Mouse (Mus musculus): ENCODE data around the gene Inppl1. TPM values are rescaled to one million over a fixed set of nuclear protein-coding genes. Genes with fewer than 3 reads are reported as not detected.

Inppl1 gene
- total RNA-seq, 2 experiments from 2014 or later, result 24.0 to 26.3 TPM

DNA sequence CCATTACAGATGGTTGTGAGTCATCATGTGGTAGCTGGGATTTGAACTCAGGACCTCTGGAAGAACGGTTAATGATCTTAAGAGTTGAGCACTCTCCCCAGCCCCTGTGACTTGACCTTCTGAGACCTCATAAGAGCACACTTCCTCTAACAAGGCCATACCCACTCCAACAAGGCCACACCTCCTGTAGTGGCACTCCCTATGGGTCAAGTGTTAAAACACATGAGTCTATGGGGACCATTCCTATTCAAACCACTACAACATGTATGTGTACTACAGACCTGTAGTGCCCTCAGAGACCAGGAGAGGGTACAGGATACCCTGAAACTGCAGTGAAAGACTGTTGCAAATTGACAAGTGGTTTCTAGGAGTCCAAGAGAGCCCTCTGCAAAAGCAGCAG lies 9.9 kb upstream of the Inppl1 start:
- no peak for DNase-seq (ENCODE audit: low spot score in 2 of 2)

- no peak for DNase-seq (ENCODE audit: low spot score in 2 of 2)
These were observed 6.2 kb upstream of the Inppl1 start for GRCm38 (mm10) chr7:101844186-101844585.

DNA sequence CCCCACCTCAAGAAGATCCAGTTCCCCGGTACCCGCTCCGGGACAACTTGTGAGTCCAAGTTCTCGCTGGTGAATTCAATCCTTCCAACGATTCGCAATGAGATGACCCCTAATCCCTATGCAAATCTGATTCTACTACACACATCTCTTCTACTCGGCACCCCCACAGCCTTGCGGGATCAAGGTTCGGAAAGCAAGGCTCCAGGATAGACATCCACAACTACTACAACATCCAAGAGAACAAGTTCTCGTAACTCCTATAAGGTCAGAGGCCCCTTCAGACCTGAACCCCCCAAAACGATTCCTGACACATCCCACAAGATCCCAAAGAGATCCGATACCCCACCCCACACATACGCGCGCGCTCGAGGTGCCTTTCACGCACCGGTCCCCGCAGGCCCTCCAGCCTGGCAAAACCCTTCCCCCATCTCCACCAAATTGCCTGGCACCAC lies 849 bp downstream of the Inppl1 start:
- DNase-seq (ENCODE audit: low spot score in 2 of 2), result no peak

DNA sequence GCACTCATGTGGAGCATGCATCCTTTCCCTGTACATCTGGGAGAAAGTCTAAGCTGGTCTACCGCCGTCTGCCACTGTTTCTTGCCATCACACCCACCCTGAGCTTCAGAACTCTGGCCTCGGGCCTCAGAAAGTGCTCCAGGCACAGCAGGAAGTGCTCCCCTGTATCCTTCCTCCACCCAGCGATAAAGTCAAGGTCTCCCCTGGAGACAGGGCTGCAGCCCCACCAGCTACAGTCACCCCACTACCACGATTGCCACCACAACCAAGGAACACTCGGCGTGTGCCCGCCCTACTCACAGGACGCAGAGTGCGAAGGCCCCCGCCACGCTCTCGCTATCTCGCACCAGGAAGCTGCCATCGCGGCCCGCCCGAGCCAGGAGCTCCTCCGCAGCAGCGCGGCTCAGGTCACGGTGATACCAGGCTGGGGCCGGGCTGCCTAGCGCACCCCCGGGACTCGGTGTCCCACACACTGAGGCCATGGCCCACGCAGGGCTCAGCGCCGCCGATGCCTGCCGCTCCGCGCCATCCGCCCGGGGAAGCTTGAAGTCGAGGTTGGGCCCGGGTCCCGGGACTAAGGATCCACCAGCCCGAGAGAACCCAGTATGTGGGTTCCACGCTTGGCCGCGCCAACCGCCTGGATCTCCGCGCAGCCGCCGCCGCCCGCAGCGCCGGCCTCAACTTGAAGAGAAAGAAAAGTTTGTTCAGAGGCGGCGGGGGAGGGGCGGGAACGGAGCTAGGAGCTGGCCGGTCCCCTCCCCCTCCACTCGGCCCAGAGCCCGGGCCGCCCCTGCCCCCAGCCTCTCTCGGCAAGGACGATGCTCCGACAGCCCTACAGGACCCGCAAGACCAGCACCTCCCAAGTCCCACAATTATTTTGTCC lies 1.5 kb downstream of the Inppl1 start:
- peak; percentile 42 to 71 for DNase-seq (ENCODE audit: low spot score in 2 of 2)

GRCm38 (mm10) chr7:101835457-101836109 lies 2.4 kb downstream of the Inppl1 start:
- DNase-seq (ENCODE audit: low spot score in 2 of 2), result no peak

DNA sequence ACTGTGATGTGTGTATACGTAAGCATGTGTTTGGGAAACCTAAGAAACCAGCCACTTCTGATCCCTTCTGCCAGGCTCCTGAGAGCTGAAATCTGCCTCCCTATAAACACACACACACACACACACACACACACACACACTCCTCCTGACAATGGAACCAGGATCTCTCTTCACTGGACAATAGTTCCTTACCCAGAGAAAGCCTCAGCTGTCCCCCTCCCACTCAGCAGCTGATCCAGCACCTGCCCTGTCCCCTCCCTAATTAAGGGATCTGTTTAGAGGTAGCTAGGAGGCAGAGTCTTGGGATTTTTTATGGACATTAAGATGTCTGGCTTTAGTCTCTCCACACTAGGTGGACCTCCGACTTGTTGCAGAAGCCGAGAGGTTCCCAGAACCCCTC lies 3.1 kb downstream of the Inppl1 start:
- DNase-seq (ENCODE audit: low spot score in 2 of 2), result no peak

DNA sequence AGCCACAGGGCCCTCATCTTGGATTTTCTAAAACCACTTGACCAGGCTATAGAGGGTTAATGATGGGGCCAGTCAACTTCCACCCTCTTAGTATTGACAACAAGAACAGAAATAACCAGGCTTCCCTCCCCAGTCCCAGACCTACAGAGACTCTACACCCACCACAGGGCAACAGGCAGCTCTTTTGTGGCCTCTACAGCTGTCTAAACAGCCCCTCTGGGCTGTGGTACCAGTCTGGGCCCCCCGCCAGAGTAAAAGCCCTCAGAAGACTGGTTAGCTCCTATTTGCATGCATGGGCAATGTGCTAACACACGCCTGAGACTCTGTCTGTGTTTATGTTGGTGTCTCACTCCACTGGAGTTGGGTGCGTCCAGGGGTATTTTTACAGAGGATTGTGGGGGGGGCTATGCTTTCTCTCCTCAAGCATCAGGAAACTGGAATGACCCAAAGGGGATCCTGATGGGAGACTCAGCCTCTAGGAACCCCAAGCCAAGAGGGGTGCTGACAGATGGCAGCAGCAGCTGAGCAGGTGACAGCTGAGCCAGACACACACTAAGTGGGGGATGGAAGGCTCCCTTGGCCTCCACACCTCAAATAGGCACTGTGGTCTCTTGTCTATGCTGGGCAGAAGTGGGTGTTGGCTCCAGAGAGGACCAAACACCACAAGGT lies 4.0 kb downstream of the Inppl1 start:
- DNase-seq (ENCODE audit: low spot score in 2 of 2), result peak; percentile 41 to 63

DNA sequence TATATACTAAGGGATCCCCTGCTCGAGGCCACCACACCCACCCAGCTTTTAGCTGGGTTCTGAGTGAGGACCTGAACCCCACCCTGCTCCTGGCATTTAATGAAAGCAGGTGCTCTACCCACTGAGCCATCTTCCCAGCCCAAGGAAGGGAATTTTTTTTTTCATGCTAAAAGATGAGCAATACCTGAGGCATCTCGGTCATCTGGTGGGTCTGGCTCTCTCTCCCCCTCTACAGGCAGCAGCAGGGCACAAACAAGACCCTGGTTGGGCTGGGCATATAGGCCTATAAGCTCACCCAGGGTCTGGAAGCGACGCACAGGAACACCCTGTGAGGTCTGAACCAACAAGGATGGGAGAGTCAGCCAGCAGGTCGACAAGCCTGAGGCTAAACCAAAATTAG lies 4.7 kb downstream of the Inppl1 start:
- no peak for DNase-seq (ENCODE audit: low spot score in 2 of 2)

- no peak for DNase-seq (ENCODE audit: low spot score in 2 of 2)
These were observed 5.7 kb downstream of the Inppl1 start for GRCm38 (mm10) chr7:101832372-101832771.

DNA sequence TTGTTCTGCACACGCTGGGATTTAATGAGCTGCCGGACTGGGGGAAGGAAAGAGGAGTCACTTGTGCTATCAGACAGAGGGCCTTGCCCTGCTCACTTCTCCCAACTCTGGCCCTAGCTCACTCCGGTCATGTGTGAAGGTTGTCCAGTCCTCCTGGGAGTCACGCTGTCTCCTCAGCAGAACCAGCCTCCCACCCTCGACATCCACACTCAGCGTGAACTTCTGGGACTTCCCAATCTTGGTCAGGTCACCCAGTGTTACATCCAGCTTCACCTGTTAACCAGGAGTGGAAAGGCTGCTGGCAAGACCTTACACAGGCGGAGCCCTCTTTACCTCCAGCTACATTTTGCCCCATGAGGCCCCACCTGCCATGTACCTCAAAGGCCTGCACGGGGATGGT lies 6.6 kb downstream of the Inppl1 start:
- no peak for DNase-seq (ENCODE audit: low spot score in 2 of 2)

GRCm38 (mm10) chr7:101830373-101830772 lies 7.7 kb downstream of the Inppl1 start:
- DNase-seq (ENCODE audit: low spot score in 2 of 2), result no peak

GRCm38 (mm10) chr7:101823758-101824630 lies 14.0 kb downstream of the Inppl1 start:
- no peak for DNase-seq (ENCODE audit: low spot score in 2 of 2)

- no peak for DNase-seq (ENCODE audit: low spot score in 2 of 2)
These were observed 14.9 kb downstream of the Inppl1 start for GRCm38 (mm10) chr7:101822836-101823757.

- DNase-seq (ENCODE audit: low spot score in 2 of 2), result peak in 1 of 2 experiments; percentile 57
These were observed 16.2 kb downstream of the Inppl1 start for GRCm38 (mm10) chr7:101821571-101822501.

DNA sequence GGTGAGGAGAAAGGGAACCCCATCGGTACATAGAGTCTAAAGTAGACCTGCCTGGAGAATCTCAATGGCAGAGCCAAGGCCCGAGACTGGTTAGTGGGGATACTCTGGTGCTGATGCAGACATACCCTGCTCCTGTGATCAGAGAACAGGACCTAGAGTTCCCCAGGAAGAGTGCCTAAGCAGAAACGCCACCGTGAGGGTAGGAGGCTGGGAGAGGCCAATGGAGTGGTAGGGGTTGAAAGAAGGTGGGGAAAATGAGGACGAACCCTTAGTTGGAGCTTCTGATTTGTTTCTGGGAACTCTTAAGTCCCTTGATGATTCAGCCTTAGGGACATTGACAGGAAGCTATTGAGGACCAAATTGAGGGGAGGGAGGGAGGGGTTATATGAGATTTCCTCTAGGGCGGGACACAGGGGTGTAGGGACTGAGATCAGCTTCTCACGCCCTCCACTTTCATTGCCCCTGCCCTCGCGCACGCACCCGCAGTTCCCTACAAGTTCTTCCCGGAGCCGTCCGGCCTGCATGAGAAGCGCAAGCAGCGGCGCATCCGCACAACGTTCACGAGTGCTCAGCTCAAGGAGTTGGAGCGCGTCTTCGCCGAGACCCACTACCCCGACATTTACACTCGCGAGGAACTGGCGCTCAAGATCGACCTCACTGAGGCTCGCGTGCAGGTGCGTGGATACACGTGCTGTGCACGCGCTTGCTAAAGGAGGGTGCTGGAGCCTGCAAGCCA lies 17.6 kb downstream of the Inppl1 start:
- peak in 1 of 2 experiments; percentile 11 for DNase-seq (ENCODE audit: low spot score in 2 of 2)

DNA sequence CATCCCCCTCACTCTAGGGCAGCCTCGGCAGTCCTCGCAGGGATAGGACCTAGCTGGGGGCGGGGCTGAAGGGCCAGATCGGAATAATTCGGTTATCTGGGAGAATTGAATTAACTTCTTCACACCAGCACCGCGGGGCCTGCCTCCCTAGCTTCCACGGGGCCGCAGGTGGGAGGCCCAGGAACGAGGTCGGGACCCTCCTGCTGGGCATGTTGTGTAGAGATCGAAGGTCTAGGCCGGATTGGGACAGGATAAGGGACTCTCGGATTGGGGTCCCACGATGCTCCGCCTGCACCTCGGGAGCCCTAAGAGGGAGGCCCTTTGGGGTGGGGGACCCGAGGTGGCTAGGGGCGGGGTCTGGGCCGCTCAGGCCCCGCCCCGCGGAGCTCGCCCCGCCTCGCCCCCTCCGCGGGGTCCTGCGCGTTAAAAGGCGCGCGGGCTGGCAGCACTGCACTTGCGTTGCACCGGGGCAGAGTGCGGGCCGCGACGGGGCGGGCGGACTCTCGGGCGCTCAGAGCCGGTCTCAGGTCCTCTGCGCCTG lies 20.1 kb downstream of the Inppl1 start, which contains the start of gene Phox2a:
TSS of gene Phox2a (plus strand) at position 453 of the 541 bp plus-strand sequence.
- DNase-seq (ENCODE audit: low spot score in 2 of 2), result no peak

DNA sequence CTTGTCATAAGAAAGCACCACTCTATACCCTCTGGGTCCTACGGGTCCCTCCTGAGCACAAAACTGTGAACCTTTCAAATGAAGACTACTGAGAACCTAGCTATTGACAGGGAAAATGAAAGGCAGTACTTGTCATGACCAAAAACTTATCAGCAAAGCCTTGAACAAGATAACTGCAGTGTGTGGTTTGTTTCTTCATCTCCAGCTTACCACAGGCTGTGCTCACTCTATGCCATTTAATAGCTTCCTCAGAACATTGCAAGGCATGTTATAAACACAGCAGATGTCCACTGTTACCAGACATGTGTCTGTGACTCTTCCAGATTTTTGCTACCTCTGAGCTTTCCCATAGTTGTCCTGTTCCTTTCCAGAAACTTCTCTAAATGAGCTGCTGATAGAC lies 61.0 kb downstream of the Inppl1 start:
- DNase-seq (ENCODE audit: low spot score in 2 of 2), result no peak

- DNase-seq (ENCODE audit: low spot score in 2 of 2), result peak; percentile 31 to 42
These were observed 65.3 kb downstream of the Inppl1 start for GRCm38 (mm10) chr7:101772687-101773086.
